Mouse (Mus musculus) urinary bladder, postnatal 0 days (tissue): ENCODE measurements around the gene Rwdd4a. TPM values are rescaled to one million over a fixed set of nuclear protein-coding genes. Genes with fewer than 3 reads are reported as not detected.

Source experiments
- microRNA-seq: library from miRNA; unstranded; fragments of <30 nt; microRNA quantifications from one replicate; pipeline ENCODE4, GENCODE M21; 2016
- polyA plus RNA-seq: library from polyadenylated mRNA; unstranded; fragments of >200 nt; fragmentation: Nextera tagmentation; extraction: Ambion mirVana; gene quantifications from 2 replicates; pipeline ENCODE4 v1.2.1, GENCODE M21; 2015

Gene Rwdd4a
- 30.2 TPM in 2 replicates for polyA plus RNA-seq

GRCm38 (mm10) chr8:47533344-47534125, at the start of gene Rwdd4a, which contains the start of gene Trappc11:
Gene Rwdd4a, plus strand, starts transcription at chr8:47533664.
Gene Trappc11, minus strand, starts transcription at chr8:47533470.

Small RNAs within 50 kb of the gene (microRNA-seq; reads per million reads assigned to microRNA genes)
- not detected for gene Gm27409

Other genes with a start within 250 kb of the Rwdd4a start
- gene Stox2, start 87.3 kb upstream of the Rwdd4a start, polyA plus RNA-seq, result 5.0 and 6.2 TPM in 2 replicates
- gene Trappc11, start 194 bp upstream of the Rwdd4a start, polyA plus RNA-seq, result 14.9 and 16.1 TPM in 2 replicates
- 9.7 and 9.9 TPM in 2 replicates for gene Ing2, start 141.9 kb downstream of the Rwdd4a start, polyA plus RNA-seq
- 12.4 and 13.7 TPM in 2 replicates for gene Cdkn2aip, start 180.3 kb downstream of the Rwdd4a start, polyA plus RNA-seq